Mouse (Mus musculus): ENCODE measurements at regions not wholly inside any gene's neighbourhood (a gene's known extent, or its start where the extent isn't known, plus 50 kb on each side); places are given as distances from the start of the nearest gene placed in this dataset.

DNA sequence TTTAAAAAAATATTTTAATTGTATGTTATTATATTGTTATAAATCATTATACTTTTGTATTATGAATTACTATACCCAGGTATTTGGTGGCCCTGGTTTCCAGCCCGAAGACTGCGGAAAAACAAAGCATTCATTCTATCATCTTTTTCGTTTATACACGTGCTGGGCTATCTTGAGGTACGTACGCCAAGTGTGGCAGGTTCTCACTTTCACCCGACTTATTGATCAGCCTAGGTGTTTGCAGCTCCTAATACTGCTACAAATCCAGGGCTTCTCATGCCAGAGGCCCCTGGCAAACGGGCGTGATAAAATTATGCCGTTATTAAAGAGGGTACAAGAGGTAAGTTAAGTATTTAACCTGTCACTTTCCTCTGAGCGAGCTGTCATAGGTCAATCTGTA lies 145.5 kb downstream of the Tbc1d30 start:
- Histone ChIP-seq H3K4me3 (ENCODE audit: control insufficient read depth, low read depth, low read length) (no peak overlapping the region), H3K4me1 (ENCODE audit: control insufficient read depth, insufficient read depth, low read length) (peaks cover 2% of the 10 kb centered on the region; the same call in 1 of the 2 replicates), H3K36me3 (ENCODE audit: control insufficient read depth, insufficient read depth, low read length) (no peaks in the 10 kb centered on the region), H3K27ac (ENCODE audit: control insufficient read depth, insufficient read depth, low read depth, low read length) (no peak overlapping the region), H3K27me3 (ENCODE audit: control insufficient read depth, insufficient read depth, low read length) (no peaks in the 10 kb centered on the region)
- TF ChIP-seq POLR2A (IDR thresholded peaks at IDR 0.05; ENCODE audit: control insufficient read depth, low read depth, low read length) (no peak), CTCF (IDR thresholded peaks at IDR 0.05; ENCODE audit: control insufficient read depth, insufficient read depth, insufficient replicate concordance, low read depth, low read length) (no peak)

DNA sequence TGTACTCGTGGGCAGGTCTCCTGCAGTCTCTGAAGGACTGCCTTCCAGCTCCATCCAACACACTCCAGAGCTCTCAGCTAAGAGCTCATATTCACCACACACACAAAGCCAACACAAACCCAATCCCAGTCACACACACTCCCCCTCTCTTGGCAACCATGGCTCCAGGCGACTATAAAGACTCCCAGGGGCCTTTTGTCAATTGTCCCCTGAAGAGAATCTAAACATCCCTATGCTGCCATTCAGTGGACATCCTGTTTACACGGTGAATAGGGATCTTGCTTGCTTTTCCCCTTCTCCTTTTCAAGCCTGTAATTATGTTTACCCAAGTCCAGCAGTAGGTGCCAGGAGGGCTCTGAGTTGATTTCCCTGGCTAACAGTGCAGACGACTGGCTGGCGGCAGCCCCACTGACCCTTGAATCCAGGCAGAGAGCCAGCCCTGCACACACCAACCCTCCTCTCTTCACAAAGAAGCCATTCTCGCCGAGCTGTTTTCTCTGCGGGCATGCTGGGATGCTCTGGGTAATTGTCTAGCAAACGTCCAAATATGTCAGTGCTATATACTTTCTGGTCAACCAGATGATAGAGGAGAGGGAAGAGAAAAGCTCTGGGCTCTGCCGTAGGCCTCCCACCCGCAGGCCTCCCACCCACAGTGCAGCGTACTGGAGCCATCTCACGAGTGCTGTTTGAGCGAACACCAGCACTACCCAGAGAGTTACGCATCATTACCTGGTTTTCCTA lies 144.9 kb downstream of the Tbc1d30 start:
- no peaks in the 10 kb centered on the region for H3K27me3 ChIP-seq (ENCODE audit: control insufficient read depth, insufficient read depth, low read length)
- no peak for TF ChIP-seq POLR2A (IDR thresholded peaks at IDR 0.05; ENCODE audit: control insufficient read depth, low read depth, low read length)
- TF ChIP-seq CTCF (IDR thresholded peaks at IDR 0.05; ENCODE audit: control insufficient read depth, insufficient read depth, insufficient replicate concordance, low read depth, low read length), result no peak
- H3K4me1 ChIP-seq (ENCODE audit: control insufficient read depth, insufficient read depth, low read length), result peaks cover 2% of the 10 kb centered on the region; the same call in 1 of the 2 replicates
- H3K36me3 ChIP-seq (ENCODE audit: control insufficient read depth, insufficient read depth, low read length), result no peaks in the 10 kb centered on the region
- H3K27ac ChIP-seq (ENCODE audit: control insufficient read depth, insufficient read depth, low read depth, low read length), result no peak overlapping the region
- H3K4me3 ChIP-seq (ENCODE audit: control insufficient read depth, low read depth, low read length), result no peak overlapping the region

DNA sequence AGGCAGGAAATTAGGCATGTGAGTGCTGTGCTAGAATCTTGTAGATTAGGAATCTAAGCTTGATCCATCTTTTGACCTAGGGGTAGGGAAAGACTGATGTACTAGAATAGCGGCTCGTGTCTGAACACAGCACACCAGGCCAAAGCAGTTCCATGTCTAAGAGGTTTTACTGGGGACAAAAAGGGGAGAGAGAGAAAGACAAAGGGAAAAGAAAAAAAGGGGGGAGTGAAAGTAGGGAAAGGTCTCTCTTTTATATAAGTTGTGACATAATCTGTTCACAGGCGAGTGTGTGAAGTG lies 144.4 kb downstream of the Tbc1d30 start:
- Histone ChIP-seq H3K4me3 (ENCODE audit: control insufficient read depth, low read depth, low read length) (no peak overlapping the region), H3K4me1 (ENCODE audit: control insufficient read depth, insufficient read depth, low read length) (peaks cover 2% of the 10 kb centered on the region; the same call in 1 of the 2 replicates), H3K27ac (ENCODE audit: control insufficient read depth, insufficient read depth, low read depth, low read length) (no peak overlapping the region), H3K27me3 (ENCODE audit: control insufficient read depth, insufficient read depth, low read length) (no peaks in the 10 kb centered on the region), H3K36me3 (ENCODE audit: control insufficient read depth, insufficient read depth, low read length) (no peaks in the 10 kb centered on the region)
- TF ChIP-seq POLR2A (IDR thresholded peaks at IDR 0.05; ENCODE audit: control insufficient read depth, low read depth, low read length), result no peak
- TF ChIP-seq CTCF (IDR thresholded peaks at IDR 0.05; ENCODE audit: control insufficient read depth, insufficient read depth, insufficient replicate concordance, low read depth, low read length), result no peak

Measured in testis, adult 2 months (tissue).